ENCODE assay signal across 26 mouse cellular contexts in genomic region chr6:28813057-28813456, GRCm38 (mm10). TPM values are rescaled to one million over a fixed set of nuclear protein-coding genes. Genes with fewer than 3 reads are reported as not detected.
DNase-seq lines count a peak whose midpoint lies in the region; ATAC-seq lines count a peak whose summit lies in the region.
"Had no signal": no experiment of that assay in that cellular context is flagged by ENCODE, and none has a peak within 500 bp of the region (broad histone marks: within the 10 kb centered on the region; RNA-seq: fewer than 3 reads in every experiment).

No protein-coding gene starts in this region.

- H3K4me2 ChIP-seq in forebrain, embryonic 16.5 days (ENCODE audit: low read length): no peak overlapping the region
- H3K4me2 ChIP-seq in forebrain, embryonic 12.5 days: no peak overlapping the region
- H3K4me2 ChIP-seq: embryonic facial prominence, embryonic 15.5 days; forebrain, embryonic 15.5 days; heart, embryonic 12.5 days; hindbrain, embryonic 14.5 days had no signal

- ATAC-seq in forebrain, embryonic 16.5 days: 0 out of 2 replicates have a peak, but pooled peaks have one; percentile 5
- ATAC-seq in forebrain, embryonic 12.5 days (ENCODE audit: low FRiP score): no peak
- ATAC-seq: CD4-positive, CD25-positive, alpha-beta regulatory T cell, adult 4 months; forebrain, embryonic 15.5 days; inflammation-experienced regulatory T-cells, adult 6 months had no signal

- H3K9ac ChIP-seq in forebrain, embryonic 16.5 days (replicated peaks; ENCODE audit: low read depth, low read length): no peak overlapping the region
- H3K9ac ChIP-seq in forebrain, embryonic 12.5 days: no peak overlapping the region
- H3K9ac ChIP-seq: embryonic facial prominence, embryonic 15.5 days; forebrain, embryonic 15.5 days; heart, embryonic 12.5 days; hindbrain, embryonic 14.5 days had no signal

- no peaks in the 10 kb centered on the region for H3K9me3 ChIP-seq in forebrain, embryonic 16.5 days (ENCODE audit: control insufficient read depth, low read length)
- no peaks in the 10 kb centered on the region for H3K9me3 ChIP-seq in forebrain, embryonic 12.5 days
- H3K9me3 ChIP-seq: embryonic facial prominence, embryonic 15.5 days; forebrain, embryonic 10.5 days; forebrain, embryonic 15.5 days; G1E; heart, embryonic 12.5 days; hindbrain, embryonic 10.5 days had no signal

- no peak overlapping the region for H3K4me3 ChIP-seq in forebrain, embryonic 16.5 days (replicated peaks; ENCODE audit: low read length)
- H3K4me3 ChIP-seq in forebrain, embryonic 12.5 days (replicated peaks): no peak overlapping the region
- H3K4me3 ChIP-seq: embryonic facial prominence, embryonic 15.5 days; erythroblast, embryonic 14.5 days; forebrain, embryonic 10.5 days; forebrain, embryonic 15.5 days; gastrocnemius, adult 2 months; heart, embryonic 12.5 days; hindbrain, embryonic 10.5 days had no signal

- H3K4me1 ChIP-seq in forebrain, embryonic 16.5 days (replicated peaks; ENCODE audit: control insufficient read depth, insufficient read depth, low read length): peaks cover 6% of the 10 kb centered on the region
- peaks cover 21% of the 10 kb centered on the region for H3K4me1 ChIP-seq in forebrain, embryonic 12.5 days
- H3K4me1 ChIP-seq: embryonic facial prominence, embryonic 15.5 days had no signal

- H3K36me3 ChIP-seq in forebrain, embryonic 16.5 days (ENCODE audit: control insufficient read depth, insufficient read depth): no peaks in the 10 kb centered on the region
- peaks cover 8% of the 10 kb centered on the region; the same call in 1 of the 2 replicates for H3K36me3 ChIP-seq in forebrain, embryonic 12.5 days (replicated peaks)
- H3K36me3 ChIP-seq: embryonic facial prominence, embryonic 15.5 days; heart, embryonic 12.5 days had no signal

- WGBS in forebrain, embryonic 16.5 days: 88% methylated on average over 9 of the region's 9 CpGs
- WGBS in forebrain, embryonic 12.5 days: 83% methylated on average over 9 of the region's 9 CpGs

- no peaks in the 10 kb centered on the region for H3K27me3 ChIP-seq in forebrain, embryonic 16.5 days (replicated peaks; ENCODE audit: control insufficient read depth, insufficient read depth, low read length)
- no peaks in the 10 kb centered on the region for H3K27me3 ChIP-seq in forebrain, embryonic 12.5 days
- H3K27me3 ChIP-seq: embryonic facial prominence, embryonic 15.5 days; forebrain, embryonic 15.5 days; heart, embryonic 12.5 days had no signal

- peak; percentile 72 for DNase-seq in layer of hippocampus, adult 9-11 months
- no peak for DNase-seq in layer of hippocampus, postnatal 25 days (ENCODE audit: extremely low spot score in 1 of 2, low spot score in 1 of 2)
- DNase-seq in right cerebral cortex, adult 18-20 months: peak; percentile 65
- DNase-seq in right cerebral cortex, postnatal 4 days: no peak
- no peak for DNase-seq in cerebellum, adult 11 months
- DNase-seq: adrenal gland, postnatal 10 days; B cell, adult 2 months; cerebellum, adult 18-20 months; cerebellum, adult 9-11 months; cerebellum, postnatal 36 days; embryo, embryonic 11 days; gastrocnemius, adult 2 months; gastrocnemius, postnatal 25 days had no signal

- H3K27ac ChIP-seq in forebrain, embryonic 16.5 days (ENCODE audit: low read length): no peak overlapping the region
- H3K27ac ChIP-seq in forebrain, embryonic 12.5 days: no peak overlapping the region
- H3K27ac ChIP-seq: embryonic facial prominence, embryonic 15.5 days; forebrain, embryonic 10.5 days; forebrain, embryonic 15.5 days; gastrocnemius, adult 2 months; hindbrain, embryonic 10.5 days; hindbrain, embryonic 14.5 days had no signal

RNA-seq across cellular contexts. Expression of gene Lrrc4, which starts 18.5 kb away (rescaled TPM):
- 7.4 and 8.4 TPM in 2 replicates for polyA plus RNA-seq in forebrain, embryonic 16.5 days (2015; fragmentation: Nextera tagmentation; extraction: Ambion mirVana)
- polyA plus RNA-seq in forebrain, embryonic 12.5 days (2016; fragmentation: Nextera tagmentation; extraction: Ambion mirVana): 3.0 and 3.1 TPM in 2 replicates
- 10 to 100 TPM; 86.3 to 97.2 TPM for total RNA-seq in layer of hippocampus, postnatal 25 days (2021)
- total RNA-seq: granulocyte monocyte progenitor cell, adult 5-6 weeks had no signal
- polyA plus RNA-seq: erythroblast, embryonic 14.5 days; G1E had no signal

Comparison
In these comparisons a context has a peak if more than half of its experiments do, and no peak if none do; other contexts are left out.
1. DNase-seq: peak in layer of hippocampus, adult 9-11 months (single experiment) and right cerebral cortex, adult 18-20 months (single experiment); none in layer of hippocampus, postnatal 25 days (0 of 2), right cerebral cortex, postnatal 4 days (single experiment) and cerebellum, adult 11 months (single experiment).